ENCODE assay signal across 15 mouse cellular contexts in the genomic region with DNA sequence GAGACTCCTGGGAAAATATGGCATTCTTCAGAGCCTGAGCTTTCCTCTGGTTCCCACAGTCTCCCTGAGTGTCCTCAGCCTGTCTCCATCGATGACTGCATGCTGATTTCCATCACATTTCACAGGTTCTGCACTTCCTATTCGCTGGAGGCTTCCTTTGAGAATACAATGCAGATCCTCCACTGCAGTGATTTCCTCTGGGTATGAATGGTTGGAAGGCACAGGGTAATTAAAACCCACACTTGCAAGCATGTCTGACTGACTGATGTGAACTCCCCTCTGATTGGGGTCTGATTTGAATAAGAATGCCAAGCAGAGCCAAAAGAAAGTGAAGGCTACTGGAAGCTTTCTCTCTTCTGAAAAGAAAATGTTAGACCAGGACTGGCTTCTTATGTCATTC.
A peak's percentile ranks its signal among the peaks of the same experiment; 100 is the strongest.
DNase-seq lines count a peak whose midpoint lies in the region; ATAC-seq and TF ChIP-seq lines count a peak whose summit lies in the region.
"Had no signal": no experiment of that assay in that cellular context is flagged by ENCODE, and none has a peak within 500 bp of the region (broad histone marks: within the 10 kb centered on the region; RNA-seq: fewer than 3 reads in every experiment).

No protein-coding gene starts in this region.

- TF ChIP-seq CTCF in hindbrain, postnatal 0 days (IDR thresholded peaks at IDR 0.05; ENCODE audit: low read depth): no peak
- no peak for TF ChIP-seq CTCF in cerebellum, adult 2 months (IDR thresholded peaks at IDR 0.05; ENCODE audit: borderline replicate concordance, insufficient read depth, low read depth, low read length)

- no peaks in the 10 kb centered on the region for H3K9me3 ChIP-seq in forebrain, embryonic 14.5 days (replicated peaks; ENCODE audit: control insufficient read depth, low read length)
- H3K9me3 ChIP-seq in hindbrain, postnatal 0 days (ENCODE audit: low read length): no peaks in the 10 kb centered on the region
- no peaks in the 10 kb centered on the region for H3K9me3 ChIP-seq in neural tube, embryonic 14.5 days (ENCODE audit: control insufficient read depth, low read length)
- H3K9me3 ChIP-seq in heart, embryonic 12.5 days (replicated peaks): no peaks in the 10 kb centered on the region
- H3K9me3 ChIP-seq: embryonic facial prominence, embryonic 13.5 days had no signal

- DNase-seq in embryo, embryonic 10.5 days (ENCODE audit: low spot score): peak; percentile 58
- DNase-seq in forebrain, embryonic 14.5 days (ENCODE audit: low spot score): peak; percentile 88
- peak; percentile 42 for DNase-seq in hindbrain, postnatal 0 days (ENCODE audit: low spot score)
- no peak for DNase-seq in cerebellum, adult 2 months
- no peak for DNase-seq in heart, postnatal 36 days
- DNase-seq: adrenal gland, postnatal 14 days; cerebellum, adult 11-12 months; heart, postnatal 4 days; kidney, adult 8-10 months; right cerebral cortex, adult 18-20 months had no signal

- peak; percentile 97 for ATAC-seq in forebrain, embryonic 14.5 days
- ATAC-seq in hindbrain, postnatal 0 days: 0 out of 2 replicates have a peak, but pooled peaks have one; percentile 38
- ATAC-seq in neural tube, embryonic 14.5 days (ENCODE audit: low read depth): peak; percentile 65; the same call in 1 of the 2 replicates
- ATAC-seq in heart, embryonic 12.5 days (ENCODE audit: insufficient number of reproducible peaks, low FRiP score): no peak

- no peak overlapping the region for H3K4me3 ChIP-seq in forebrain, embryonic 14.5 days (ENCODE audit: low read depth, low read length)
- no peak overlapping the region for H3K4me3 ChIP-seq in hindbrain, postnatal 0 days (ENCODE audit: low read length)
- H3K4me3 ChIP-seq in neural tube, embryonic 14.5 days (ENCODE audit: low read depth, low read length): no peak overlapping the region
- H3K4me3 ChIP-seq in heart, embryonic 12.5 days: no peak overlapping the region
- H3K4me3 ChIP-seq in cerebellum, adult 2 months (replicated peaks; ENCODE audit: insufficient read depth, low read depth, low read length): no peak overlapping the region
- H3K4me3 ChIP-seq: embryonic facial prominence, embryonic 13.5 days; myocyte had no signal

- intact Hi-C loops in heart, postnatal 36 days (cut with DNase I): no loop called here

- no peaks in the 10 kb centered on the region for H3K36me3 ChIP-seq in forebrain, embryonic 14.5 days (ENCODE audit: control insufficient read depth, insufficient read depth, low read length)
- no peaks in the 10 kb centered on the region for H3K36me3 ChIP-seq in hindbrain, postnatal 0 days (ENCODE audit: insufficient read depth, low read length)
- no peaks in the 10 kb centered on the region for H3K36me3 ChIP-seq in neural tube, embryonic 14.5 days (ENCODE audit: control insufficient read depth, insufficient read depth, low read length)
- no peaks in the 10 kb centered on the region for H3K36me3 ChIP-seq in heart, embryonic 12.5 days
- H3K36me3 ChIP-seq: embryonic facial prominence, embryonic 13.5 days had no signal

- no peak overlapping the region for H3K4me2 ChIP-seq in forebrain, embryonic 14.5 days (ENCODE audit: low read length)
- H3K4me2 ChIP-seq in hindbrain, postnatal 0 days (ENCODE audit: low read depth, low read length): no peak overlapping the region
- no peak overlapping the region for H3K4me2 ChIP-seq in neural tube, embryonic 14.5 days (ENCODE audit: low read depth, low read length)
- no peak overlapping the region for H3K4me2 ChIP-seq in heart, embryonic 12.5 days
- H3K4me2 ChIP-seq: embryonic facial prominence, embryonic 13.5 days; liver, embryonic 11.5 days had no signal

- H3K27me3 ChIP-seq in forebrain, embryonic 14.5 days (replicated peaks; ENCODE audit: control insufficient read depth, insufficient read depth, low read length): no peaks in the 10 kb centered on the region
- no peaks in the 10 kb centered on the region for H3K27me3 ChIP-seq in hindbrain, postnatal 0 days (ENCODE audit: insufficient read depth, low read length)
- no peaks in the 10 kb centered on the region for H3K27me3 ChIP-seq in neural tube, embryonic 14.5 days (ENCODE audit: control insufficient read depth, insufficient read depth, low read length)
- H3K27me3 ChIP-seq in heart, embryonic 12.5 days (replicated peaks): no peaks in the 10 kb centered on the region
- H3K27me3 ChIP-seq in cerebellum, adult 2 months (ENCODE audit: control insufficient read depth, insufficient read depth, low read length): no peaks in the 10 kb centered on the region
- H3K27me3 ChIP-seq: embryonic facial prominence, embryonic 13.5 days had no signal

- 0 out of 2 replicates have a peak overlapping the region, but pooled peaks have one; percentile 1 for H3K27ac ChIP-seq in forebrain, embryonic 14.5 days (ENCODE audit: low read depth, low read length)
- H3K27ac ChIP-seq in hindbrain, postnatal 0 days: no peak overlapping the region
- H3K27ac ChIP-seq in neural tube, embryonic 14.5 days (ENCODE audit: low read depth, low read length): no peak overlapping the region
- H3K27ac ChIP-seq in heart, embryonic 12.5 days (ENCODE audit: poor library complexity, severe bottlenecking): no peak overlapping the region
- no peak overlapping the region for H3K27ac ChIP-seq in cerebellum, adult 2 months (ENCODE audit: insufficient read depth, low read length)
- H3K27ac ChIP-seq: embryonic facial prominence, embryonic 13.5 days had no signal

- no peak overlapping the region for H3K9ac ChIP-seq in forebrain, embryonic 14.5 days (ENCODE audit: low read length)
- H3K9ac ChIP-seq in hindbrain, postnatal 0 days (replicated peaks; ENCODE audit: low read length): no peak overlapping the region
- H3K9ac ChIP-seq in neural tube, embryonic 14.5 days (replicated peaks; ENCODE audit: low read depth, low read length): no peak overlapping the region
- H3K9ac ChIP-seq in heart, embryonic 12.5 days: no peak overlapping the region
- H3K9ac ChIP-seq: embryonic facial prominence, embryonic 13.5 days had no signal

- 0% methylated on average over 2 of the region's 2 CpGs for WGBS in forebrain, embryonic 14.5 days
- 3% methylated on average over 2 of the region's 2 CpGs for WGBS in hindbrain, postnatal 0 days
- WGBS in neural tube, embryonic 14.5 days: 0% methylated on average over 2 of the region's 2 CpGs
- WGBS in heart, embryonic 12.5 days: 45% methylated on average over 2 of the region's 2 CpGs
- 38% methylated on average over 2 of the region's 2 CpGs for WGBS in cerebellum, adult 2 months

- H3K4me1 ChIP-seq in forebrain, embryonic 14.5 days (ENCODE audit: control insufficient read depth, insufficient read depth, low read length): 0 out of 2 replicates have a peak, but pooled peaks cover 2% of the 10 kb centered on the region
- H3K4me1 ChIP-seq in hindbrain, postnatal 0 days (ENCODE audit: insufficient read depth, low read length): no peaks in the 10 kb centered on the region
- no peaks in the 10 kb centered on the region for H3K4me1 ChIP-seq in neural tube, embryonic 14.5 days (ENCODE audit: control insufficient read depth, insufficient read depth, low read length)
- no peaks in the 10 kb centered on the region for H3K4me1 ChIP-seq in heart, embryonic 12.5 days (replicated peaks)
- no peaks in the 10 kb centered on the region for H3K4me1 ChIP-seq in cerebellum, adult 2 months (ENCODE audit: control insufficient read depth, insufficient read depth, low read length)
- H3K4me1 ChIP-seq: embryonic facial prominence, embryonic 13.5 days had no signal

- no peak for TF ChIP-seq POLR2A in cerebellum, adult 2 months (IDR thresholded peaks at IDR 0.05; ENCODE audit: borderline replicate concordance, insufficient read depth, low read length)

Comparison
In these comparisons a context has a peak if more than half of its experiments do, and no peak if none do; other contexts are left out.
1. DNase-seq: peak in embryo, embryonic 10.5 days (single experiment), forebrain, embryonic 14.5 days (single experiment) and hindbrain, postnatal 0 days (single experiment); none in cerebellum, adult 2 months (0 of 2) and heart, postnatal 36 days (0 of 2).